Mouse (Mus musculus) heart, postnatal 0 days (tissue): ENCODE measurements around the gene Abhd12b. TPM values are rescaled to one million over a fixed set of nuclear protein-coding genes. Genes with fewer than 3 reads are reported as not detected.

Experiments
- ATAC-seq: fragments of 200-750 bp; cut with Nextera tagmentation; 2 replicates; pipeline ENCODE4 v1.8.0; 2017; ENCODE audit warnings: low read depth, moderate number of reproducible peaks, moderate library complexity; ENCODE audit not compliant: insufficient read depth
- DNase-seq: peaks from one replicate; pipeline ENCODE4 v3.0.0-alpha.2; 2016; ENCODE audit warnings: low spot score
- H3K27ac ChIP-seq: fragments of 300-500 bp; sonication (generic); 2 replicates; pipeline ENCODE4 v1.5.1; 2014; ENCODE audit warnings: low read depth, mild to moderate bottlenecking
- H3K27me3 ChIP-seq: fragments of 300-500 bp; sonication (generic); 2 replicates; pipeline ENCODE4 v1.6.1; 2014; ENCODE audit warnings: low read length, mixed read lengths; ENCODE audit not compliant: control insufficient read depth, insufficient read depth
- H3K36me3 ChIP-seq: fragments of 300-500 bp; sonication (generic); replicated peaks from 2 replicates; pipeline ENCODE4 v1.6.1; 2014; ENCODE audit warnings: low read length, mixed read lengths; ENCODE audit not compliant: control insufficient read depth, insufficient read depth
- H3K4me1 ChIP-seq: fragments of 300-500 bp; sonication (generic); 2 replicates; pipeline ENCODE4 v1.6.1; 2014; ENCODE audit warnings: antibody characterized with exemption; ENCODE audit not compliant: control insufficient read depth, insufficient read depth
- H3K4me2 ChIP-seq: fragments of 300-500 bp; sonication (generic); 2 replicates; pipeline ENCODE4 v1.6.1; 2014; ENCODE audit warnings: low read depth, mild to moderate bottlenecking, low read length, moderate library complexity
- H3K4me3 ChIP-seq: fragments of 300-500 bp; sonication (generic); 2 replicates; pipeline ENCODE4 v1.5.1; 2014; ENCODE audit warnings: low read depth, low read length
- H3K9ac ChIP-seq: fragments of 300-500 bp; sonication (generic); replicated peaks from 2 replicates; pipeline ENCODE4 v1.6.1; 2014; ENCODE audit warnings: low read depth, low read length, mixed read lengths
- H3K9me3 ChIP-seq: fragments of 300-500 bp; sonication (generic); replicated peaks from 2 replicates; pipeline ENCODE4 v1.6.1; 2016; ENCODE audit warnings: low read length; ENCODE audit not compliant: control insufficient read depth
- CTCF ChIP-seq: IDR thresholded peaks from 2 replicates; pipeline ENCODE4 v1.5.1; 2016; ENCODE audit warnings: antibody characterized with exemption, control low read depth, low read depth
- EP300 ChIP-seq: IDR thresholded peaks from 2 replicates; pipeline ENCODE4 v1.6.1; 2016; ENCODE audit warnings: antibody characterized with exemption, low read depth
- WGBS: fragments of 180-500 bp; shearing (Covaris S2); extraction: QIAGEN DNeasy Blood & Tissue Kit; methylation state at CpG from one replicate; pipeline ENCODE4 v1.1.7; 2014; 5-methylcytosine and 5-hydroxymethylcytosine counted together
- polyA plus RNA-seq: library from polyadenylated mRNA; unstranded; fragments of >200 nt; fragmentation: Nextera tagmentation; extraction: Ambion mirVana; gene quantifications from 2 replicates; pipeline ENCODE4 v1.2.1, GENCODE M21; 2015
- total RNA-seq: library from RNA; depleted of rRNA; stranded (reverse); fragments of >200 nt; gene quantifications from 2 replicates; pipeline ENCODE4 v1.2.3, GENCODE M21; 2014; ENCODE audit warnings: low replicate concordance

The Abhd12b gene
- total and polyA plus RNA-seq, 2 experiments from 2014 or later: not detected

DNA sequence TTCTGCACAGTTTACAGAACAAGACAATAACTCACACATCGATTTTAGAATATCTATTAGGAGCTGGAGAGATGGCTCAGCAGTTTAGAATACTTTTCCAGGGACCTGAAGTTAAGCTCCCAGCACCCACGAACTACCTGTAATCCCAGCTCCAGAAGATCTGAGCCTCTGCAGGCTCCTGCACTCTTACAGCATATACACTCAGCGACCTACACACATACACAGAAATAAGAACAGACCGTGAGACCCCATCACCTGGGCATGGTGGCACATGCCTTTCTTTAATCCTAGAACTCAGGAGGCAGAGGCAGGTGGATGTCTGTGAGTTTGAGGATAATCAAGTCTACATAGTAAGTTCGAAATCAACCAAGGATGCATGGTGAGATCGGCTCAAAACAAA is 8.4 kb upstream of the Abhd12b start:
- DNase-seq (no peak), ATAC-seq (no peak)
- Histone ChIP-seq H3K9me3 (no peaks in the 10 kb centered on the region), H3K36me3 (no peaks in the 10 kb centered on the region), H3K4me2 (no peak overlapping the region), H3K4me3 (no peak overlapping the region), H3K4me1 (peaks cover 10% of the 10 kb centered on the region), H3K9ac (no peak overlapping the region), H3K27ac (no peak overlapping the region), H3K27me3 (no peaks in the 10 kb centered on the region)
- TF ChIP-seq CTCF: no peak
- no peak for TF ChIP-seq EP300
- 82% methylated on average over 6 of the region's 6 CpGs for WGBS

DNA sequence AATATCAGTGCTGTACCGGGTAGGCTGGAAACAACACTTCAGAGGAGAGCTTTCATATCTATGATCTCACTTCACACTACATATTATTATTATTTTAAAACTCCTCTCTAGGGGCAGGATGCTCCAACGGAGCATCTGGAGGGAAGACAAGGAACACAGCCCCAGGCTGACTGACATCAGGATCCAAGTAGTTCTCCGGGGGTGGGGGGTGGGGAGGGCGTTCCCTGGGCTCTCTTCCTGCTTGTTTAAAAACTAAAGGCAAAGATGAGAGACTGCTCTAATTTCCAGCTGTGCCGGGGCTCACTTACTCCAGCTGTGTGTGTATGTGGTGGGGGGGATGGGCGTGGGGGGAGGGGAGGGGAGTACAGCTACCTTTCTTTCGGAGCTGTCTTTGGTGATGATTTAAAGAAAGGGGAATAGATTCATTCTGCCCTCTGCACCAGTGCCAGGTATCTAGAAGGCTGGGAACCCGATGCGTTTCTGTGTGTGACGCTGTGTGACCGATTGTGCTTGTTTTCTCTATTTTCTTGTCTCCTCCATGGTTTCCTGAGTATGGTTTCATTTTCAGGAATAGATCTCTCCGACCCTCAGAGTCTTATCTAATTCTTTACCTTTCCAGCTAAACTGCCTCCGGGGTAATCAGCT is 5.8 kb upstream of the Abhd12b start:
- Histone ChIP-seq H3K36me3 (no peaks in the 10 kb centered on the region), H3K4me1 (peaks cover 10% of the 10 kb centered on the region), H3K9me3 (no peaks in the 10 kb centered on the region), H3K4me2 (peak overlapping the region; percentile 58), H3K27me3 (no peaks in the 10 kb centered on the region), H3K27ac (0 out of 2 replicates have a peak overlapping the region, but pooled peaks have one; percentile 26), H3K9ac (peak overlapping the region; percentile 37; the same call in 1 of the 2 replicates), H3K4me3 (peak overlapping the region; percentile 35)
- DNase-seq (no peak), ATAC-seq (no peak)
- TF ChIP-seq EP300: no peak
- TF ChIP-seq CTCF: no peak
- 8% methylated on average over 13 of the region's 13 CpGs for WGBS

DNA sequence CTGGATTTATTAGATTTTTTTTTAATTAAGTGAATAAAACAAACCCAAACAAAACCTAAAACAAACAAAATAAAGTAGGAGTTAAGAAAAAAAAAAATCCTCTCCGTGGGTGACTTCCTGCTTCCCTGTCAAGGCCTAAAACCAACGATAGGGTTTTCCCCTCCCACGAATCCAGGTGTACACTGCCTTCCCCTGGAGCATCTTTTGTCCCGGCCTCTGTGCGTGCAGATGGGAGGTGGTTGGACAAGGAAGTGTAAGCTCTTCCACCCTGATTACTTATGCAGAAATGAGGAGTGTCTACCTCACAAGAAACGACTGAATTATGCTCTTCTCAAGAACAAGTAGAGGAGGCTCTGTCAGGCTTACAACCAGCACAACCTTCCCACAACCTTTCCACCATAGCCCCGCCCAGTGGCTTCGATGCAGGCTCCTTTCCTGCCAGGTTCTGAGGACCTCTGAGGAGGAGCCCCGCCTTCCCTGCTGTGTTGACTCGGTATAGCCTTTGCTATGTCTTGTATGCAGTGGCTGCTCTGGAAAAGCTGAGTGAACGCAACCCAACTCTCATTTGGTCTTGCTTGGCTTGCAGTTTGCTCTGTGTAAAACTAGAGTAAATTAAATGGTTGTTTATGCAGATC is 5.2 kb upstream of the Abhd12b start:
- H3K27ac ChIP-seq: no peak overlapping the region
- no peak for DNase-seq

DNA sequence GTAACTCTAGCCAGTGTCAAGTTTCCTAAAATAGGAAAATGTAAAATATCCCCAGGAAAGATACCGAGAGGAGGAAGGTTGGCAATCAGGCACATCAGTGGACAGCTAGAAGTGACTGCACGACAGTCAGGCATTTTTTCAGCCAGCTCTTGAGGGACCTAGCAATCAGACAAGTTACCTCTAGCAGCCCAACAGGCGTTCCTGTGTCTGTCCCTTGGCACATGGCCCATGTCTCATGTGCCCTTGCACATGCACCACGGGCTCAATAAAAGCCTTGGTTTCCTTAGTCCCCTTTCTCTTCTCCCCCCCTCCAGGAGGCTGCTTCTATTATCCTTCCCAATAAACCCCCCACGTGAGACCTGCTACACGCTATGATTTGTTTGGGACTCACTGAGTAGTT is 2.3 kb downstream of the Abhd12b start:
- no peaks in the 10 kb centered on the region for H3K36me3 ChIP-seq

More for the DNA sequence above, 5.2 kb upstream of the Abhd12b start:
- Histone ChIP-seq H3K9me3 (no peaks in the 10 kb centered on the region), H3K36me3 (no peaks in the 10 kb centered on the region), H3K9ac (peak overlapping the region; percentile 37; the same call in 1 of the 2 replicates), H3K27me3 (no peaks in the 10 kb centered on the region), H3K4me3 (peak overlapping the region; percentile 35), H3K4me1 (peaks cover 10% of the 10 kb centered on the region), H3K4me2 (peak overlapping the region; percentile 58)
- no peak for ATAC-seq
- 21% methylated on average over 11 of the region's 11 CpGs for WGBS
- TF ChIP-seq EP300 (no peak), CTCF (no peak)

DNA sequence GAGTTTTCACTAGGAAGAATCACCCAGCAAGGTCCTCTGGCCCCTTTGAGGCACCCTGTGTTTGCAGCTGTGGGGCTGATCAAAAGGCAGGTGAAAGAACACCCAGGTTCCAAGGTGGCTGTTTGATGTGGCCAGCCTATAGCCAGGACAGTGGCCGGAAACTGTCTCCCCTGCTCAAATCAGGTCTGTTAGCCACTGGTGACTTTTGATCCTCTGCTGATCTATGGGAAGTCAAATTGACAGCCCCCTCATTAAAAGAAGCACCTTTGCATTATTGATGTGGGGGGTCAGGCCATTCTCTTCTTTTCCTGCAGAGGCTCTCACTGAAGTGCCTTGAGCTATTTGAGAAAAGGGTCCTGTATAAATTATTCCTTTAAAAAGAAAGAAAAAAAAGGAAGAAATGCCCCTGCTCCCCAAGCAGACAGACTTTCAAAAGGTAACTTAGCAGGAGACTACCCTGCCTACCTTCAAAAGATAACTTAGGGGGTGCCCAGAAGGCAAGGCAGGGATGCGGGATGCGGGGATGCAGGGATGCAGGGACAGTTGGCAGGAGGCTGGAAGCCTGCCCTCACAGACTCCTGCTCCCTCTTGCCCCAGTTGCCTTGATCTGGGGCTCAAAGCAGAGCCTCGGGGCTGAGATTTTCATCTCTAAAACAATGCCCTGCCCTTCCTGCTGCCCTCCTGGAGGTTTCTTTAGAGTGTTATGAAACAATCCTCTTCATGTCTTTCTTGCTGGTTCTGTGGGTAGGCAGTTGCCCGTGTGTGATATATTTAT is 3.5 kb downstream of the Abhd12b start:
- Histone ChIP-seq H3K36me3 (no peaks in the 10 kb centered on the region), H3K27me3 (no peaks in the 10 kb centered on the region), H3K9ac (no peak overlapping the region), H3K9me3 (no peaks in the 10 kb centered on the region), H3K27ac (no peak overlapping the region), H3K4me3 (no peak overlapping the region), H3K4me1 (no peaks in the 10 kb centered on the region), H3K4me2 (no peak overlapping the region)
- WGBS: 46% methylated on average over 5 of the region's 5 CpGs
- TF ChIP-seq CTCF (no peak), EP300 (no peak)
- DNase-seq (no peak), ATAC-seq (no peak)

More for the DNA sequence above, 2.3 kb downstream of the Abhd12b start:
- Histone ChIP-seq H3K4me2 (no peak overlapping the region), H3K9ac (no peak overlapping the region), H3K4me3 (no peak overlapping the region), H3K9me3 (no peaks in the 10 kb centered on the region), H3K27me3 (no peaks in the 10 kb centered on the region), H3K4me1 (no peaks in the 10 kb centered on the region), H3K27ac (no peak overlapping the region)
- no peak for ATAC-seq
- DNase-seq: peak; percentile 19
- TF ChIP-seq EP300: no peak
- no peak for TF ChIP-seq CTCF
- WGBS: 41% methylated on average over 6 of the region's 6 CpGs
